Mouse (Mus musculus): ENCODE measurements around the gene Sprr2i.

The Sprr2i gene

DNA sequence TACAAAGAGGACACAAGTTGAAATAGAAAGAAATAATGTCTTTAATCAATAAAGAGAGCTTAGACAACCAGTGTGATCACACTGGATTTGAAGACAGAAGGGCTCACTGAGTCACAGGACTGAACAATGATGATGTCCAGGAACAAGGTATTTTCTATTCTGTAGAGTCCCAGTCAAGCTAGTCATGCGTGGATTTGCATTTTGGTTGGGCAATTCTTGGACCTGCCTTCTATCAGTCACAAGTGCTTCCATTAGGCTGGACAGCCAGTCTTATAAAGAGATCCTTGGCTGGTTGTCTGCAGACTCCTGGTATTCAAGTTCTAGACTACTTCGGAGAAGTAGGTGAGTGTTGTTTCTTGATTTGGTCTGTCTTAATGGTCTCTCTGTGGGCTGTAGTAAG, at the start of gene Sprr2i:
Gene Sprr2i, plus strand, starts transcription at position 301 of the 400 bp plus-strand sequence.
- DNase-seq: no peak

GRCm38 (mm10) chr3:92361619-92362018, 46.2 kb upstream of the Sprr2i start:
- no peak for DNase-seq

DNA sequence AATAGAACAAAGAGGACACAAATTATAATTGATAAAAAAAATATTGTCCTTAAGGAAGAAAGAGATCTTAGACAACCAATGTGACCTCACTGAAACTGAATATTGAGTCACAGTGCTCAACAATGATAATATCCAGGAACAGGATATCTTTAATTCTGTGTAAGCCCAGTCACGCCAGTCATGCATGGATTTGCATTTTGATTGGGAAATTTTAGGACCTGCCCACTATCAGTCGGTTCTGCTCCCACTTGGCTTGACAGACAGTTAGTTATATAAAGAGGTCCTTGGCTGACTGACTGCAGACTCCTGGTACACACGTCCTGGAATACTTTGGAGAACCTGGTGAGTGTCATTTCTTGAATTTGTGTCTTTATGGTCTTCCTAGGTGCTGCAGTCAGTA, 42.9 kb upstream of the Sprr2i start, which contains the start of gene Sprr2f:
Gene Sprr2f, plus strand, starts transcription at position 301 of the 400 bp plus-strand sequence.
- no peak for DNase-seq

DNA sequence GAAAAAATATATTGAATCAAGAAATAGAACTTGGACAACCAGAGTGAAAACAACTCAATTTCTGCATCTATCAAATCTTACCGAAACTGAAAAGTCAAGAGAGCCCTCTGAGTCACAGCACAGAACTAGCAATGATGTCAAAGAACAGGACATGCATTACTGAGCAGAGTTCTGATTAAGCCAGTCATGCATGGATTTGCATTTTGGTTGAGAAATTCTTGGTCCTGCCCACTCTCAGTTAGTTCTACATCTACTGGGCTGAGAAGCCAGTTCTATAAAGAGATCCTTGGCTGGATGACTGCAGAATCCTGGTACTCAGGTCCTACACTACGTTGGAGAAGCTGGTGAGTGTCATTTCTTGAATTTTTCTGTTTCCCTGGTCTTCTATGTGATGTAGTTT, 34.2 kb upstream of the Sprr2i start:
- DNase-seq: no peak

GRCm38 (mm10) chr3:92385385-92385784, 22.4 kb upstream of the Sprr2i start, which contains the start of gene Sprr2h:
TSS of gene Sprr2h (plus strand) at chr3:92385685.
- no peak for DNase-seq

GRCm38 (mm10) chr3:92394301-92394700, 13.5 kb upstream of the Sprr2i start:
- DNase-seq: no peak

- no peak for DNase-seq
Observed at GRCm38 (mm10) chr3:92417782-92418181, 10.0 kb downstream of the Sprr2i start, which contains the start of gene Sprr2j-ps. TSS of gene Sprr2j-ps (plus strand) at chr3:92418082.

DNA sequence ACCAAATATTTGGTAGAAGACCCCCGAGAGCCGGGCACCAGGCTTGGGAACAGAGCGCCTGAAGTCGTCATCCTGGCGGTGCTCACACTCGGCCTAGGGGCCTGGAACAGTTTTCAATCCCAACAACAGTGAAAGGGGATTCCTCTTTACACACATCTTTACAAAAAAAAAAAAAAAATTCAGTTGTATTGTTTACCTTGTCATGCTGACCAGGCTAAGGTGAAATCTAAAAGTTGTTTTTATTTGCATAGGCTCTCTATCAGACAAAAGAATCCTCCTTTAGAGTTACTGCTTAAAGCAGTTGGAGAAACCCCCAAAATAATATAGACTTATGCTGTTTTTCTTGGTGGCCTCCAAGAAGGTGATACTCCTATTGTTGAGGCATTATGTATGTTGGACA, 21.5 kb downstream of the Sprr2i start, which contains the start of gene Gm9774:
Gene Gm9774, minus strand, starts transcription at position 101 of the 400 bp plus-strand sequence.
- no peak for DNase-seq

DNA sequence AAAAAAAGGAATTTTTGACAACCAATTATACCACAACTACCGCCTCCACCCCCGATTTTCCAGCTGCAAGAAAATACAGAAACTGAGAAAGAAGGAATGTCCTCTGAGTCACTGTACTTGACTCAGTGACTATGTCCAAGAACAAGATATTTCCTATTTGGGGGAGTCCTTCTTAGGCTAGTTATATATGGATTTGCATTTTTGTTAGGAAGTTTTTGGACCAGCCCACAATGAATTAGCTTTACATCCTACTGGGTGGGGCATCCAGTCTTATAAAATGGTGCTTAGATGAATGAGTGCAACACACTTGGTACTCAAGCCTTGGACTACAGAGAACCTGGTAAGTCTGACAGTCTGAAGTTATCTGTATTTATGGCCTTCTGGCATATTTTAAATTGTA, 24.5 kb downstream of the Sprr2i start, which contains the start of gene Sprr2k:
Gene Sprr2k, plus strand, starts transcription at position 301 of the 400 bp plus-strand sequence.
- DNase-seq: no peak

GRCm38 (mm10) chr3:92438689-92439088, 30.9 kb downstream of the Sprr2i start, which contains the start of gene Sprr1b:
TSS of gene Sprr1b (minus strand) at chr3:92438789.
- no peak for DNase-seq

DNA sequence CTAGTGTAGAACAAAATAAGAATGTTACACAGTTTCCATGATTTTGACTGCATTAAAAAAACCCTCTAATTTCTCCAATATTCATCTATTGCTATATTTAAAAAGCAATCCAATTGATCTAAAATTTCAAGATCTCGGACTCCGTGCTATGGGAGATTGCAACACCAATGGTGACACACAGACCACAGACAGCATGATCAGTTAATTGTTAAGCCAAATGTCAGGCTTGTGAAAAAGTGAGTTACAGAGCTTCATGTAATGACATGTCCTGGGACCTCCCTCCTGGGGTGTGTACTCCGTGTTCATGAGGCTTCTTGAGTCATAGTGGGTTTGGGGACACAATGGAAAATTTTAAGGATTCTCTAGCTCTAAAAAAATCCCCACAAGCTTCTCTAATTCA, 32.4 kb downstream of the Sprr2i start:
- no peak for DNase-seq

DNA sequence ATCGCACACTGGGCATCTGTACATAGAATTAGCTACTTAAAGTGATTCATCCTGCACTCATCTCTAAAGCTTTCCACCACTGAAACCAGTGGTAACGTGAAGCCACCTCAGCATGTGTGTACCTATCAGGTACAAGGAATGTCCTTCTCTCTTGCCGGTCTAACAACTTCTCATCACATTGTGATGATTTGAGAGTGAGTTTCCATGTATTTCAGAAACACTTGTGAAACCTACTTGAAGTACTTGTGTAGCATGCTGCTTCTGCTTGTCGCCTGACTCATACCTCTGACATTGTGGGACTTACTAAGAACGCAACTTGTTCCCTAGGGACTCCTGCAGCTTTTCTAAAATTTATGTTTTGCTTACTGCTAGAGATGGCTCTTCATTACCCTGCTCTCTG, 47.4 kb downstream of the Sprr2i start:
- DNase-seq: no peak

GRCm38 (mm10) chr3:92458620-92459019, 50.8 kb downstream of the Sprr2i start, which contains the start of gene Sprr3:
TSS of gene Sprr3 (minus strand) at chr3:92458720.
- no peak for DNase-seq
